Mouse (Mus musculus): ENCODE data around the gene Tspan9.

Tspan9 gene

GRCm38 (mm10) chr6:128099871-128100270, 43.5 kb downstream of the Tspan9 start:
- DNase-seq = no peak

- DNase-seq = no peak
Measured at GRCm38 (mm10) chr6:128099190-128099589, 44.2 kb downstream of the Tspan9 start.

GRCm38 (mm10) chr6:128096521-128096920, 46.9 kb downstream of the Tspan9 start:
- DNase-seq = no peak

- DNase-seq = no peak
Measured at GRCm38 (mm10) chr6:128095906-128096305, 47.5 kb downstream of the Tspan9 start.

- no peak for DNase-seq
Measured at GRCm38 (mm10) chr6:128095131-128095530, 48.3 kb downstream of the Tspan9 start.

GRCm38 (mm10) chr6:128093856-128094628, 49.4 kb downstream of the Tspan9 start:
- DNase-seq = no peak

GRCm38 (mm10) chr6:128092621-128093020, 50.8 kb downstream of the Tspan9 start:
- DNase-seq = peak; percentile 85

GRCm38 (mm10) chr6:128091833-128092166, 51.6 kb downstream of the Tspan9 start:
- DNase-seq = no peak

GRCm38 (mm10) chr6:128090985-128091832, 52.2 kb downstream of the Tspan9 start:
- DNase-seq = no peak

- no peak for DNase-seq
Measured at GRCm38 (mm10) chr6:128089770-128090702, 53.4 kb downstream of the Tspan9 start.

GRCm38 (mm10) chr6:128088746-128089523, 54.5 kb downstream of the Tspan9 start:
- no peak for DNase-seq

- no peak for DNase-seq
Measured at GRCm38 (mm10) chr6:128085488-128086066, 57.8 kb downstream of the Tspan9 start.

- no peak for DNase-seq
Measured at GRCm38 (mm10) chr6:128083305-128083704, 60.1 kb downstream of the Tspan9 start.

- DNase-seq = no peak
Measured at GRCm38 (mm10) chr6:128081781-128082180, 61.6 kb downstream of the Tspan9 start.

GRCm38 (mm10) chr6:128081293-128081692, 62.1 kb downstream of the Tspan9 start:
- DNase-seq = no peak

- no peak for DNase-seq
Measured at GRCm38 (mm10) chr6:128079576-128080224, 63.7 kb downstream of the Tspan9 start.

GRCm38 (mm10) chr6:128078508-128078907, 64.9 kb downstream of the Tspan9 start:
- DNase-seq = no peak

GRCm38 (mm10) chr6:128076104-128077020, 67.0 kb downstream of the Tspan9 start:
- DNase-seq = no peak

GRCm38 (mm10) chr6:128075453-128076003, 67.9 kb downstream of the Tspan9 start:
- no peak for DNase-seq
